Mouse (Mus musculus) small intestine, adult 2 months (tissue): ENCODE measurements around the gene Smad6. TPM values are rescaled to one million over a fixed set of nuclear protein-coding genes. Genes with fewer than 3 reads are reported as not detected.
A peak's percentile ranks its signal among the peaks of the same experiment; 100 is the strongest.

Source experiments
- H3K27ac ChIP-seq: fragments of 200-500 bp; 2 replicates; pipeline ENCODE4 v1.5.1; 2012; ENCODE audit warnings: low read depth, low read length, control low read depth, inconsistent platforms; ENCODE audit not compliant: insufficient read depth
- H3K27me3 ChIP-seq: fragments of 200-500 bp; 2 replicates; pipeline ENCODE4 v1.6.1; 2012; ENCODE audit warnings: mild to moderate bottlenecking, moderate library complexity, low read length, inconsistent platforms; ENCODE audit not compliant: control insufficient read depth, insufficient read depth
- H3K36me3 ChIP-seq: fragments of 200-500 bp; 2 replicates; pipeline ENCODE4 v1.6.1; 2012; ENCODE audit warnings: mild to moderate bottlenecking, low read length, control low read depth, inconsistent platforms; ENCODE audit not compliant: control insufficient read depth, insufficient read depth
- H3K4me1 ChIP-seq: fragments of 200-500 bp; 2 replicates; pipeline ENCODE4 v1.6.1; 2012; ENCODE audit warnings: low read length, inconsistent platforms, mixed read lengths; ENCODE audit not compliant: control insufficient read depth, insufficient read depth, insufficient read length
- H3K4me3 ChIP-seq: fragments of 200-500 bp; 2 replicates; pipeline ENCODE4 v1.5.1; 2012; ENCODE audit warnings: low read depth, mild to moderate bottlenecking, control low read depth, inconsistent platforms, low read length, moderate library complexity
- CTCF ChIP-seq: fragments of 200-500 bp; IDR thresholded peaks from 2 replicates; pipeline ENCODE4 v1.5.1; 2012; ENCODE audit warnings: low read depth, mild to moderate bottlenecking, control low read depth, inconsistent platforms, low read length, moderate library complexity, mixed read lengths; ENCODE audit not compliant: insufficient replicate concordance, insufficient read length; ENCODE audit errors: extremely low read depth
- POLR2A ChIP-seq: fragments of 200-500 bp; IDR thresholded peaks from 2 replicates; pipeline ENCODE4 v1.6.1; 2012; ENCODE audit warnings: low read depth, mild to moderate bottlenecking, control low read depth, inconsistent platforms, low read length, moderate library complexity
- WGBS: fragments of 180-500 bp; shearing (Covaris S2); methylation state at CpG from one replicate; pipeline ENCODE4 v1.1.7; 2018; 5-methylcytosine and 5-hydroxymethylcytosine counted together
- polyA plus RNA-seq: library from polyadenylated mRNA; depleted of rRNA; stranded (reverse); fragments of >200 nt; gene quantifications from 2 replicates; pipeline ENCODE4 v1.2.3, GENCODE M21; 2012

Smad6 gene
- polyA plus RNA-seq, 1 experiment, result 90.4 TPM

GRCm38 (mm10) chr9:64055162-64055561 is 33.3 kb upstream of the Smad6 start:
- no peaks in the 10 kb centered on the region for H3K36me3 ChIP-seq
- H3K4me1 ChIP-seq, result peaks cover 14% of the 10 kb centered on the region; the same call in 1 of the 2 replicates
- TF ChIP-seq POLR2A, result no peak
- no peak for TF ChIP-seq CTCF
- no peak overlapping the region for H3K27ac ChIP-seq
- H3K27me3 ChIP-seq, result no peaks in the 10 kb centered on the region
- H3K4me3 ChIP-seq, result no peak overlapping the region
- 89% methylated on average over 9 of the region's 9 CpGs for WGBS

DNA sequence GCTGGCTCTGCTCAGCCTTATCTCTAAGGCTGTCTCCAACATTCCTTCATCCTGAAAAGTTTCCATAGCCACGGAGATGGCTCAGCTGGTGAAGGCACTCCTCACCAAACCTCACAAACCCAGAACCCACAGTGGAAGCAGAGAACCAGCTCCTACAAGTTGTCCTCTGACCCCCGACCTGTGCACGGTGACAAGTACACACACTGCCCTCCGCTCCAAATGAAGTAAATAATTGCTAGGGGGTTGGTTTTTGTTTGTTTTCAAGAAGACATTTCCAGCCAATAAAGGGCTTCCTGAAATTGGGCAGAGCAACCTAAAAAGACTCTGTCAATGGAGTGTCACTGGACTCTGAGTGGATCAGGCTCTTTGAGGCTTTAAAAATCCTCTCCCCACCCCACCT is 31.9 kb upstream of the Smad6 start:
- 50% methylated on average over 4 of the region's 4 CpGs for WGBS
- Histone ChIP-seq H3K36me3 (no peaks in the 10 kb centered on the region), H3K27ac (no peak overlapping the region)

DNA sequence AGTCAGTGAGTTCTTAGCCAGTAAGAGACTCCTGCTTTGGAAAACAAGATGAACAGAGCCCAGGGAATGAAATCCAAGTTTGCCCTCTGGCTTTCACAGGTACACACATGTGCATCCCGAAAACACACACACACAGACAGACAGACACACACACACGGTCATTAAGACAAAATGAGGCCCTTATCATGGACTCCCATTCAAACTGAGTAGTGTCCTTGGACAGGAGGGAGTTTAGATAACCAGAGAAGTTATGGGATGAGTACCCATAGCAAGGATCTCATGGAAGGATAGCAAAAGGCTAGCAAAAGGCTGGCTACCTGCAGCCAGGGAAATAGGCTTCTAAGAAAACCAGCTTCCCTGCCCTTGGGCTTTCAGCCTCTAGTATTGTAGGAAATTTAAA is 29.4 kb upstream of the Smad6 start:
- no peaks in the 10 kb centered on the region for H3K36me3 ChIP-seq
- peak overlapping the region; percentile 84; the same call in 1 of the 2 replicates for H3K27ac ChIP-seq
- H3K4me3 ChIP-seq, result no peak overlapping the region
- 91% methylated on average over 2 of the region's 2 CpGs for WGBS
- no peak for TF ChIP-seq POLR2A
- TF ChIP-seq CTCF, result no peak
- H3K4me1 ChIP-seq, result peaks cover 16% of the 10 kb centered on the region; the same call in 1 of the 2 replicates
- no peaks in the 10 kb centered on the region for H3K27me3 ChIP-seq

More for the DNA sequence above, 31.9 kb upstream of the Smad6 start:
- no peak overlapping the region for H3K4me3 ChIP-seq
- H3K27me3 ChIP-seq, result no peaks in the 10 kb centered on the region
- no peak for TF ChIP-seq POLR2A
- H3K4me1 ChIP-seq, result peaks cover 15% of the 10 kb centered on the region; the same call in 1 of the 2 replicates

- WGBS, result 18% methylated on average over 8 of the region's 8 CpGs
- TF ChIP-seq POLR2A (no peak), CTCF (no peak)
- H3K4me3 ChIP-seq, result peak overlapping the region; percentile 57
- no peaks in the 10 kb centered on the region for H3K36me3 ChIP-seq
- peak overlapping the region; percentile 84 for H3K27ac ChIP-seq
- peaks cover 17% of the 10 kb centered on the region; the same call in 1 of the 2 replicates for H3K4me1 ChIP-seq
- no peaks in the 10 kb centered on the region for H3K27me3 ChIP-seq
These were observed 28.7 kb upstream of the Smad6 start for GRCm38 (mm10) chr9:64050513-64051065.

GRCm38 (mm10) chr9:64049471-64050380 is 27.9 kb upstream of the Smad6 start:
- Histone ChIP-seq H3K36me3 (no peaks in the 10 kb centered on the region), H3K4me1 (peaks cover 25% of the 10 kb centered on the region), H3K27ac (peak overlapping the region; percentile 84), H3K4me3 (peak overlapping the region; percentile 57), H3K27me3 (no peaks in the 10 kb centered on the region)
- 6% methylated on average over 32 of the region's 32 CpGs for WGBS
- TF ChIP-seq CTCF, result no peak
- TF ChIP-seq POLR2A, result peak; percentile 23; the same call in 1 of the 2 replicates

GRCm38 (mm10) chr9:64045117-64045890 is 23.4 kb upstream of the Smad6 start:
- no peak overlapping the region for H3K4me3 ChIP-seq
- peaks cover 17% of the 10 kb centered on the region for H3K4me1 ChIP-seq
- no peaks in the 10 kb centered on the region for H3K36me3 ChIP-seq
- peak overlapping the region; percentile 32; the same call in 1 of the 2 replicates for H3K27ac ChIP-seq
- TF ChIP-seq POLR2A (no peak), CTCF (no peak)
- no peaks in the 10 kb centered on the region for H3K27me3 ChIP-seq
- 24% methylated on average over 14 of the region's 14 CpGs for WGBS

DNA sequence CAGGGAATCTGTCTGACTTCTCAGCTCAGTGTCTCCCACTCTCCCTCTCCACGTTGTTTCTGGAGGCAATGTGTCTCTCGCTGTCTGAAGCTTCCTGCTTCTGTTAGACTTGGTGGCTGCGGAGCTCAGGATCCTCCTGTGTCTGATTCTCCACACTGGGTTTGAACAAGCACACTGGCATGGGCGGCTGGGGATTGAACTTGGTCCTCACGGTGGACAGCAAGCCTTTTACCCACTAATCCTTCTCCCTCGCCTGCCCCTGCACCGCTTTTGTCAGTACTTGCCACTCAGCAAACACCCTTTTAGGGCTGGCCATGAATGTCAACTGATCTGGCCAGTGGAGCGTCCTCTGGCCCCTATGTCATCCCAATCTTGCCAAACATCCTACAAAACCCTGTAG is 22.5 kb upstream of the Smad6 start:
- 89% methylated on average over 8 of the region's 8 CpGs for WGBS
- H3K4me3 ChIP-seq, result no peak overlapping the region
- peaks cover 14% of the 10 kb centered on the region for H3K4me1 ChIP-seq
- H3K36me3 ChIP-seq, result no peaks in the 10 kb centered on the region
- no peak overlapping the region for H3K27ac ChIP-seq
- H3K27me3 ChIP-seq, result no peaks in the 10 kb centered on the region
- TF ChIP-seq POLR2A (no peak), CTCF (no peak)
